Mouse (Mus musculus): ENCODE measurements around the gene Olfr347. TPM values are rescaled to one million over a fixed set of nuclear protein-coding genes. Genes with fewer than 3 reads are reported as not detected.

The Olfr347 gene
- not detected in 2 replicates for polyA plus RNA-seq (2014; fragmentation: Nextera tagmentation; extraction: Ambion mirVana)

- no peak for ATAC-seq (ENCODE audit: insufficient number of reproducible peaks, insufficient read depth, low FRiP score, low read depth)
Observed at GRCm38 (mm10) chr2:36731602-36732001, at the start of gene Olfr347. Gene Olfr347 (plus strand): TSS chr2:36731902.

GRCm38 (mm10) chr2:36685488-36685887 lies 46.2 kb upstream of the Olfr347 start, which contains the start of gene Olfr346:
Gene Olfr346 (plus strand): TSS chr2:36685788.
- 94% methylated on average over 1 of the region's 1 CpGs for WGBS
- no peaks in the 10 kb centered on the region for H3K36me3 ChIP-seq (ENCODE audit: control insufficient read depth, insufficient read depth, low read length)
- H3K9ac ChIP-seq (replicated peaks; ENCODE audit: low read depth, low read length): no peak within 1 kb of the TSS
- H3K27me3 ChIP-seq (ENCODE audit: control insufficient read depth, insufficient read depth, low read length): no peaks in the 10 kb centered on the region
- H3K27ac ChIP-seq (ENCODE audit: low read length): no peak within 1 kb of the TSS
- no peak within 1 kb of the TSS for H3K4me2 ChIP-seq (replicated peaks; ENCODE audit: low read depth, low read length)
- no peak for ATAC-seq (ENCODE audit: insufficient number of reproducible peaks, insufficient read depth, low FRiP score, low read depth)
- H3K9me3 ChIP-seq (ENCODE audit: control insufficient read depth, low read depth, low read length): no peaks in the 10 kb centered on the region
- H3K4me1 ChIP-seq (ENCODE audit: control insufficient read depth, insufficient read depth, low read length): no peaks in the 10 kb centered on the region
- H3K4me3 ChIP-seq (ENCODE audit: low read depth, low read length): no peak within 1 kb of the TSS

More at GRCm38 (mm10) chr2:36731602-36732001, at the start of gene Olfr347:
- no peak within 1 kb of the TSS for H3K4me2 ChIP-seq (replicated peaks; ENCODE audit: low read depth, low read length)
- H3K4me1 ChIP-seq (ENCODE audit: control insufficient read depth, insufficient read depth, low read length): no peaks in the 10 kb centered on the region
- H3K9ac ChIP-seq (replicated peaks; ENCODE audit: low read depth, low read length): no peak within 1 kb of the TSS
- H3K27ac ChIP-seq (ENCODE audit: low read length): no peak within 1 kb of the TSS
- H3K27me3 ChIP-seq (ENCODE audit: control insufficient read depth, insufficient read depth, low read length): no peaks in the 10 kb centered on the region
- H3K9me3 ChIP-seq (ENCODE audit: control insufficient read depth, low read depth, low read length): peaks cover 2% of the 10 kb centered on the region; the same call in 1 of the 2 replicates
- no peak within 1 kb of the TSS for H3K4me3 ChIP-seq (ENCODE audit: low read depth, low read length)
- H3K36me3 ChIP-seq (ENCODE audit: control insufficient read depth, insufficient read depth, low read length): no peaks in the 10 kb centered on the region

GRCm38 (mm10) chr2:36736226-36736625 lies 4.5 kb downstream of the Olfr347 start:
- WGBS: 55% methylated on average over 3 of the region's 3 CpGs
- Histone ChIP-seq H3K4me3 (ENCODE audit: low read depth, low read length) (no peak overlapping the region), H3K27me3 (ENCODE audit: control insufficient read depth, insufficient read depth, low read length) (no peaks in the 10 kb centered on the region), H3K9me3 (ENCODE audit: control insufficient read depth, low read depth, low read length) (no peaks in the 10 kb centered on the region), H3K4me2 (replicated peaks; ENCODE audit: low read depth, low read length) (no peak overlapping the region), H3K27ac (ENCODE audit: low read length) (no peak overlapping the region), H3K9ac (replicated peaks; ENCODE audit: low read depth, low read length) (no peak overlapping the region), H3K4me1 (ENCODE audit: control insufficient read depth, insufficient read depth, low read length) (no peaks in the 10 kb centered on the region), H3K36me3 (ENCODE audit: control insufficient read depth, insufficient read depth, low read length) (no peaks in the 10 kb centered on the region)
- ATAC-seq (ENCODE audit: insufficient number of reproducible peaks, insufficient read depth, low FRiP score, low read depth): no peak

- ATAC-seq (ENCODE audit: insufficient number of reproducible peaks, insufficient read depth, low FRiP score, low read depth): no peak
- H3K4me3 ChIP-seq (ENCODE audit: low read depth, low read length): no peak within 1 kb of the TSS
- no peak within 1 kb of the TSS for H3K4me2 ChIP-seq (replicated peaks; ENCODE audit: low read depth, low read length)
- H3K36me3 ChIP-seq (ENCODE audit: control insufficient read depth, insufficient read depth, low read length): no peaks in the 10 kb centered on the region
- no peaks in the 10 kb centered on the region for H3K27me3 ChIP-seq (ENCODE audit: control insufficient read depth, insufficient read depth, low read length)
- H3K9me3 ChIP-seq (ENCODE audit: control insufficient read depth, low read depth, low read length): peaks cover 5% of the 10 kb centered on the region; the same call in 1 of the 2 replicates
- H3K4me1 ChIP-seq (ENCODE audit: control insufficient read depth, insufficient read depth, low read length): no peaks in the 10 kb centered on the region
- WGBS: 68% methylated on average over 2 of the region's 2 CpGs
- no peak within 1 kb of the TSS for H3K27ac ChIP-seq (ENCODE audit: low read length)
- no peak within 1 kb of the TSS for H3K9ac ChIP-seq (replicated peaks; ENCODE audit: low read depth, low read length)
Observed at GRCm38 (mm10) chr2:36783976-36784375, 52.3 kb downstream of the Olfr347 start, which contains the start of gene Olfr348. Gene Olfr348 (plus strand): TSS chr2:36784276.

Other genes starting within 250 kb of the Olfr347 start
- not detected in 2 replicates for gene Olfr341, start 249.4 kb upstream of the Olfr347 start, polyA plus RNA-seq (2014; fragmentation: Nextera tagmentation; extraction: Ambion mirVana)
- gene Olfr342, start 206.9 kb upstream of the Olfr347 start, polyA plus RNA-seq (2014; fragmentation: Nextera tagmentation; extraction: Ambion mirVana): not detected in 2 replicates
- gene Olfr344, start 165.2 kb upstream of the Olfr347 start, polyA plus RNA-seq (2014; fragmentation: Nextera tagmentation; extraction: Ambion mirVana): not detected in 2 replicates
- not detected in 2 replicates for gene Olfr345, start 91.9 kb upstream of the Olfr347 start, polyA plus RNA-seq (2014; fragmentation: Nextera tagmentation; extraction: Ambion mirVana)
- gene Olfr346, start 46.1 kb upstream of the Olfr347 start, polyA plus RNA-seq (2014; fragmentation: Nextera tagmentation; extraction: Ambion mirVana): not detected in 2 replicates
- gene Olfr348, start 52.4 kb downstream of the Olfr347 start, polyA plus RNA-seq (2014; fragmentation: Nextera tagmentation; extraction: Ambion mirVana): not detected in 2 replicates
- not detected in 2 replicates for gene Olfr50, start 58.6 kb downstream of the Olfr347 start, polyA plus RNA-seq (2014; fragmentation: Nextera tagmentation; extraction: Ambion mirVana)
- not detected in 2 replicates for gene Olfr3, start 85.1 kb downstream of the Olfr347 start, polyA plus RNA-seq (2014; fragmentation: Nextera tagmentation; extraction: Ambion mirVana)
- not detected in 2 replicates for gene Olfr350, start 114.4 kb downstream of the Olfr347 start, polyA plus RNA-seq (2014; fragmentation: Nextera tagmentation; extraction: Ambion mirVana)
- not detected in 2 replicates for gene Olfr351, start 130.8 kb downstream of the Olfr347 start, polyA plus RNA-seq (2014; fragmentation: Nextera tagmentation; extraction: Ambion mirVana)
- gene Olfr352, start 136.6 kb downstream of the Olfr347 start, polyA plus RNA-seq (2014; fragmentation: Nextera tagmentation; extraction: Ambion mirVana): not detected in 2 replicates
- not detected in 2 replicates for gene Olfr353, start 161.0 kb downstream of the Olfr347 start, polyA plus RNA-seq (2014; fragmentation: Nextera tagmentation; extraction: Ambion mirVana)
- gene Olfr354, start 173.8 kb downstream of the Olfr347 start, polyA plus RNA-seq (2014; fragmentation: Nextera tagmentation; extraction: Ambion mirVana): not detected in 2 replicates
- gene Olfr355, start 197.0 kb downstream of the Olfr347 start, polyA plus RNA-seq (2014; fragmentation: Nextera tagmentation; extraction: Ambion mirVana): not detected in 2 replicates
- gene Olfr356, start 205.2 kb downstream of the Olfr347 start, polyA plus RNA-seq (2014; fragmentation: Nextera tagmentation; extraction: Ambion mirVana): not detected in 2 replicates

Measured in stomach, embryonic 14.5 days (tissue).